Mouse (Mus musculus): Measurements from ENCODE around the gene BC049715.

Gene BC049715

DNA sequence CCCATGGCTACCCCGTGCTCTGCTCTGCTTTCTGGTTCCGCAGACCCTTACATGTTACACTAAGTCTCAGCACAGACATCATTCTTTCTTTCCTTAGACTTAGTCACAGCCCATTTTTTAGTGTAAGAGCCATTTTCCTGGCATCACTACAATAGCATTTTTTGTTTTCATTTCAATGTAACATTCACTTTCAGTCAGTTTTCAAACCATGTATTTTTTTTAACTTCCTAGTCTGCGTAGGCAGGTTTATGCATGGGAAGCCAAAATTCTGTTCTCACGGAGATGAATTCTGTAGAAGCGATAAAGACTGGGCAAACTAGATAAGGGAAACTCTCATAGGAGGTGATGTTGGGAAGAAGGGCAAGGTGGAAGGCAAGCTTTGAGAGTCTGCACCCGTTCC lies 62.1 kb downstream of the BC049715 start:
- no peak for DNase-seq (ENCODE audit: inconsistent age in 2 of 2, low spot score in 1 of 2)

Measured in adrenal gland, adult (tissue).